Mouse (Mus musculus) myocyte (in vitro differentiated cells): ENCODE measurements around the gene Trib3. TPM values are rescaled to one million over a fixed set of nuclear protein-coding genes. Genes with fewer than 3 reads are reported as not detected.
A peak's percentile ranks its signal among the peaks of the same experiment; 100 is the strongest.
"Not testable (repeated sequence)": the region's sequence is repeated elsewhere in the genome, so short reads cannot be mapped to it uniquely, and the experiment has no call there.

ENCODE experiments used
- H3K27me3 ChIP-seq: one replicate; pipeline ENCODE4 v1.6.1; 2011; ENCODE audit not compliant: control insufficient read depth, insufficient read depth, insufficient read length
- H3K36me3 ChIP-seq: one replicate; pipeline ENCODE4 v1.6.1; 2011; ENCODE audit not compliant: control insufficient read depth, insufficient read depth
- H3K4me2 ChIP-seq: one replicate; pipeline ENCODE4 v1.6.1; 2011; ENCODE audit warnings: low read depth, control low read depth
- H3K4me3 ChIP-seq: one replicate; pipeline ENCODE4 v1.5.1; 2011; ENCODE audit warnings: mild to moderate bottlenecking, control low read depth, moderate library complexity
- H3K79me2 ChIP-seq: one replicate; pipeline ENCODE4 v1.6.1; 2011; ENCODE audit not compliant: control insufficient read depth, insufficient read depth
- H3ac ChIP-seq: one replicate; pipeline ENCODE4 v1.6.1; 2011; ENCODE audit not compliant: control insufficient read depth, insufficient read length
- CEBPB ChIP-seq: IDR thresholded peaks from 2 replicates; pipeline ENCODE4 v1.6.1; 2011; ENCODE audit warnings: mild to moderate bottlenecking, moderate library complexity; ENCODE audit not compliant: poor library complexity, insufficient read depth, severe bottlenecking
- E2F4 ChIP-seq: IDR thresholded peaks from one replicate; pipeline ENCODE4 v1.6.1; 2011; ENCODE audit warnings: mild to moderate bottlenecking, control low read depth, moderate library complexity; ENCODE audit not compliant: insufficient read depth
- MAX ChIP-seq: IDR thresholded peaks from one replicate; pipeline ENCODE4 v1.6.1; 2011; ENCODE audit warnings: low read depth, mild to moderate bottlenecking, control low read depth
- MYOD1 ChIP-seq, 3 experiments: IDR thresholded peaks; one replicate each; pipeline ENCODE4 v1.6.1; 2011; ENCODE audit warnings: control low read depth in 2 of 3, low read depth in 2 of 3, mild to moderate bottlenecking in 2 of 3, moderate library complexity in 1 of 3; ENCODE audit not compliant: insufficient read length in 2 of 3, control insufficient read depth in 1 of 3
- MYOG ChIP-seq, 3 experiments: IDR thresholded peaks; one replicate each; pipeline ENCODE4 v1.6.1; 2011; ENCODE audit warnings: control low read depth in 2 of 3, low read depth in 2 of 3, mild to moderate bottlenecking in 2 of 3; ENCODE audit not compliant: insufficient read length in 2 of 3, control insufficient read depth in 1 of 3, insufficient read depth in 1 of 3
- POLR2A ChIP-seq: IDR thresholded peaks from one replicate; pipeline ENCODE4 v1.6.1; 2011; ENCODE audit warnings: low read depth, mild to moderate bottlenecking, control low read depth, moderate library complexity; ENCODE audit not compliant: insufficient read length
- POLR2AphosphoS2 ChIP-seq: IDR thresholded peaks from one replicate; pipeline ENCODE4 v1.6.1; 2011; ENCODE audit warnings: low read depth, control low read depth; ENCODE audit not compliant: insufficient read length
- REST ChIP-seq: IDR thresholded peaks from one replicate; pipeline ENCODE4 v1.6.1; 2011; ENCODE audit warnings: mild to moderate bottlenecking, control low read depth, moderate library complexity; ENCODE audit not compliant: insufficient read depth, insufficient read length
- SRF ChIP-seq: IDR thresholded peaks from one replicate; pipeline ENCODE4 v1.6.1; 2011; ENCODE audit warnings: low read depth; ENCODE audit not compliant: control insufficient read depth, insufficient read length
- TCF12 ChIP-seq: IDR thresholded peaks from one replicate; pipeline ENCODE4 v1.6.1; 2011; ENCODE audit warnings: mild to moderate bottlenecking, control low read depth; ENCODE audit not compliant: poor library complexity, insufficient read depth, severe bottlenecking
- TCF3 ChIP-seq: IDR thresholded peaks from one replicate; pipeline ENCODE4 v1.6.1; 2011; ENCODE audit warnings: low read depth, control low read depth; ENCODE audit not compliant: insufficient read length
- USF1 ChIP-seq: IDR thresholded peaks from one replicate; pipeline ENCODE4 v1.6.1; 2011; ENCODE audit warnings: low read depth, mild to moderate bottlenecking, control low read depth, moderate library complexity
- polyA plus RNA-seq: library from polyadenylated mRNA; unstranded; fragments of >200 nt; fragmentation: generic; extraction: Trizol; gene quantifications from one replicate; pipeline ENCODE4 v1.2.1, GENCODE M21; 2012; ENCODE audit warnings: missing spikeins

Trib3 gene
- polyA plus RNA-seq, 1 experiment = 410 TPM

- H3K36me3 ChIP-seq = no peaks in the 10 kb centered on the region
- TF ChIP-seq POLR2A (no peak), CEBPB (no peak), MAX (no peak), TCF12 (no peak), POLR2AphosphoS2 (no peak), USF1 (no peak), TCF3 (no peak), MYOG (IDR thresholded peaks at IDR 0.05; ENCODE audit: control insufficient read depth in 1 of 3, insufficient read depth in 1 of 3, insufficient read length in 2 of 3, low read depth in 2 of 3) (no peak), E2F4 (no peak), SRF (no peak), REST (no peak), MYOD1 (IDR thresholded peaks at IDR 0.05; ENCODE audit: control insufficient read depth in 1 of 3, insufficient read length in 2 of 3, low read depth in 2 of 3) (no peak)
- no peaks in the 10 kb centered on the region for H3K27me3 ChIP-seq
- H3K4me2 ChIP-seq = peak overlapping the region; percentile 27
- H3K4me3 ChIP-seq = no peak overlapping the region
- no peaks in the 10 kb centered on the region for H3K79me2 ChIP-seq
- H3ac ChIP-seq = no peak overlapping the region
These were observed 16.5 kb upstream of the Trib3 start for GRCm38 (mm10) chr2:152360271-152360775.

- no peak overlapping the region for H3ac ChIP-seq
- H3K4me3 ChIP-seq = no peak overlapping the region
- H3K4me2 ChIP-seq = peak overlapping the region; percentile 31
- no peaks in the 10 kb centered on the region for H3K79me2 ChIP-seq
- no peaks in the 10 kb centered on the region for H3K27me3 ChIP-seq
- no peaks in the 10 kb centered on the region for H3K36me3 ChIP-seq
- peak in 1 of 3 experiments; percentile 92 for TF ChIP-seq MYOG (IDR thresholded peaks at IDR 0.05; ENCODE audit: control insufficient read depth in 1 of 3, insufficient read depth in 1 of 3, insufficient read length in 2 of 3, low read depth in 2 of 3)
- TF ChIP-seq TCF12 = no peak
- peak; percentile 62 for TF ChIP-seq TCF3
- no peak for TF ChIP-seq USF1
- peak in 2 of 3 experiments; percentile 23 to 77 for TF ChIP-seq MYOD1 (IDR thresholded peaks at IDR 0.05; ENCODE audit: control insufficient read depth in 1 of 3, insufficient read length in 2 of 3, low read depth in 2 of 3)
- TF ChIP-seq POLR2AphosphoS2 = no peak
These were observed 15.8 kb upstream of the Trib3 start for GRCm38 (mm10) chr2:152359616-152360015.

- not testable (repeated sequence) for H3K36me3 ChIP-seq, H3K27me3 ChIP-seq, H3K4me3 ChIP-seq, H3K79me2 ChIP-seq, H3ac ChIP-seq, H3K4me2 ChIP-seq
These were observed 15.1 kb upstream of the Trib3 start for GRCm38 (mm10) chr2:152358977-152359376.

GRCm38 (mm10) chr2:152357254-152357653 lies 13.4 kb upstream of the Trib3 start:
- TF ChIP-seq MYOD1 (IDR thresholded peaks at IDR 0.05; ENCODE audit: control insufficient read depth in 1 of 3, insufficient read length in 2 of 3, low read depth in 2 of 3) (no peak), TCF3 (no peak), SRF (no peak), MAX (no peak), E2F4 (no peak), USF1 (no peak), CEBPB (no peak), POLR2AphosphoS2 (no peak), POLR2A (no peak)
- Histone ChIP-seq H3K79me2 (no peaks in the 10 kb centered on the region), H3K4me3 (no peak overlapping the region), H3ac (no peak overlapping the region), H3K27me3 (no peaks in the 10 kb centered on the region), H3K36me3 (no peaks in the 10 kb centered on the region), H3K4me2 (no peak overlapping the region)

- TF ChIP-seq MYOD1 (IDR thresholded peaks at IDR 0.05; ENCODE audit: control insufficient read depth in 1 of 3, insufficient read length in 2 of 3, low read depth in 2 of 3) = peak in 1 of 3 experiments; percentile 50
- no peak for TF ChIP-seq TCF3
- no peak for TF ChIP-seq REST
- TF ChIP-seq CEBPB = peak; percentile 91; the same call in 1 of the 2 replicates
- no peak for TF ChIP-seq POLR2AphosphoS2
- peak; percentile 29 for TF ChIP-seq POLR2A
- Histone ChIP-seq H3K4me3 (no peak overlapping the region), H3K4me2 (peak overlapping the region; percentile 70), H3K27me3 (no peaks in the 10 kb centered on the region), H3ac (no peak overlapping the region), H3K36me3 (no peaks in the 10 kb centered on the region), H3K79me2 (no peaks in the 10 kb centered on the region)
These were observed 6.2 kb upstream of the Trib3 start for GRCm38 (mm10) chr2:152349842-152350540.
